Mouse (Mus musculus) MEL (cell line): ENCODE results near the gene Auts2. TPM values are rescaled to one million over a fixed set of nuclear protein-coding genes. Genes with fewer than 3 reads are reported as not detected.

ENCODE experiments used
- DNase-seq: peaks from one replicate; pipeline ENCODE4 v3.0.0; 2011; ENCODE audit warnings: low read depth, low spot score
- H3K27ac ChIP-seq: 2 replicates; pipeline ENCODE4 v1.5.1; 2012; ENCODE audit warnings: low read depth, mild to moderate bottlenecking, control low read depth, low read length, moderate library complexity; ENCODE audit not compliant: control insufficient read depth
- H3K27me3 ChIP-seq, 2 experiments: fragments of 150-350 bp in 1 of 2; sonication (generic) in 1 of 2; 2 replicates each; pipeline ENCODE4 v1.6.1; 2012; ENCODE audit warnings: low read length in 2 of 2, mild to moderate bottlenecking in 2 of 2, improper control_type of control experiment in 1 of 2, moderate library complexity in 1 of 2; ENCODE audit not compliant: insufficient read depth in 2 of 2, control insufficient read depth in 1 of 2
- H3K36me3 ChIP-seq, 2 experiments: 2 replicates each; pipeline ENCODE4 v1.6.1; 2012 to 2014; ENCODE audit warnings: low read length in 2 of 2, improper control_type of control experiment in 1 of 2, inconsistent platforms in 1 of 2, mild to moderate bottlenecking in 1 of 2; ENCODE audit not compliant: insufficient read depth in 2 of 2, control insufficient read depth in 1 of 2
- H3K4me1 ChIP-seq, 2 experiments: fragments of 150-350 bp in 1 of 2; sonication (generic) in 1 of 2; 2 replicates each; pipeline ENCODE4 v1.6.1; 2012; ENCODE audit warnings: low read length in 2 of 2, improper control_type of control experiment in 1 of 2, mild to moderate bottlenecking in 1 of 2; ENCODE audit not compliant: insufficient read depth in 2 of 2, control insufficient read depth in 1 of 2
- H3K4me3 ChIP-seq, 2 experiments: fragments of 150-350 bp in 1 of 2; sonication (generic) in 1 of 2; 2 replicates each; pipeline ENCODE4 v1.5.1; 2012; ENCODE audit warnings: low read depth in 2 of 2, low read length in 2 of 2, mild to moderate bottlenecking in 2 of 2, moderate library complexity in 2 of 2, control low read depth in 1 of 2, improper control_type of control experiment in 1 of 2; ENCODE audit not compliant: control insufficient read depth in 1 of 2, insufficient read depth in 1 of 2
- H3K79me2 ChIP-seq: 2 replicates; pipeline ENCODE4 v1.6.1; 2012; ENCODE audit warnings: mild to moderate bottlenecking, low read length, moderate library complexity; ENCODE audit not compliant: control insufficient read depth, poor library complexity, insufficient read depth
- H3K9ac ChIP-seq: 2 replicates; pipeline ENCODE4 v1.6.1; 2012; ENCODE audit warnings: low read depth, mild to moderate bottlenecking, control low read depth, low read length, moderate library complexity; ENCODE audit not compliant: control insufficient read depth, poor library complexity, severe bottlenecking
- H3K9me3 ChIP-seq: fragments of 150-350 bp; sonication (generic); replicated peaks from 2 replicates; pipeline ENCODE4 v1.6.1; 2012; ENCODE audit warnings: mild to moderate bottlenecking, low read length, improper control_type of control experiment, moderate library complexity; ENCODE audit not compliant: insufficient read depth
- BHLHE40 ChIP-seq: IDR thresholded peaks from 2 replicates; pipeline ENCODE4 v1.6.1; 2012; ENCODE audit warnings: low read depth, mild to moderate bottlenecking, inconsistent platforms, low read length, improper control_type of control experiment, borderline replicate concordance
- CHD1 ChIP-seq: IDR thresholded peaks from 2 replicates; pipeline ENCODE4 v1.6.1; 2012; ENCODE audit warnings: low read depth, mild to moderate bottlenecking, inconsistent platforms, low read length, improper control_type of control experiment
- CTCF ChIP-seq, 3 experiments: IDR thresholded peaks in 2 of 3; conservative IDR thresholded peaks in 1 of 3; 2 replicates each; pipeline ENCODE4 v1.5.1; 2011 to 2012; ENCODE audit warnings: low read length in 3 of 3, low read depth in 2 of 3, mild to moderate bottlenecking in 2 of 3, improper control_type of control experiment in 1 of 3, inconsistent platforms in 1 of 3, mixed read lengths in 1 of 3, moderate library complexity in 1 of 3; ENCODE audit not compliant: control insufficient read depth in 1 of 3, insufficient read depth in 1 of 3, poor library complexity in 1 of 3, severe bottlenecking in 1 of 3
- EP300 ChIP-seq, 2 experiments: IDR thresholded peaks; 2 replicates each; pipeline ENCODE4 v1.6.1; 2011; ENCODE audit warnings: improper control_type of control experiment in 2 of 2, low read length in 2 of 2, low read depth in 1 of 2, mild to moderate bottlenecking in 1 of 2
- ETS1 ChIP-seq: IDR thresholded peaks from 2 replicates; pipeline ENCODE4 v1.6.1; 2012; ENCODE audit warnings: low read depth, mild to moderate bottlenecking, inconsistent platforms, low read length, improper control_type of control experiment, moderate library complexity
- KAT2A ChIP-seq: conservative IDR thresholded peaks from 2 replicates; pipeline ENCODE4 v1.6.1; 2012; ENCODE audit warnings: low read depth, low read length, improper control_type of control experiment, inconsistent platforms
- MEF2A ChIP-seq: IDR thresholded peaks from 2 replicates; pipeline ENCODE4 v1.6.1; 2014; ENCODE audit warnings: low read depth, mild to moderate bottlenecking, inconsistent platforms, low read length, improper control_type of control experiment; ENCODE audit not compliant: poor library complexity, insufficient replicate concordance, severe bottlenecking; ENCODE audit errors: extremely low read depth
- MXI1 ChIP-seq: IDR thresholded peaks from 2 replicates; pipeline ENCODE4 v1.6.1; 2011; ENCODE audit warnings: mild to moderate bottlenecking, low read depth, low read length, improper control_type of control experiment
- NELFE ChIP-seq: IDR thresholded peaks from 2 replicates; pipeline ENCODE4 v1.6.1; 2011; ENCODE audit warnings: low read depth, low read length, improper control_type of control experiment
- RCOR1 ChIP-seq: IDR thresholded peaks from 2 replicates; pipeline ENCODE4 v1.6.1; 2012; ENCODE audit warnings: low read depth, mild to moderate bottlenecking, inconsistent platforms, low read length, improper control_type of control experiment
- SIN3A ChIP-seq: IDR thresholded peaks from 2 replicates; pipeline ENCODE4 v1.6.1; 2012; ENCODE audit warnings: low read length, improper control_type of control experiment, inconsistent platforms
- USF1 ChIP-seq: IDR thresholded peaks from 2 replicates; pipeline ENCODE4 v1.6.1; 2014; ENCODE audit warnings: low read depth, mild to moderate bottlenecking, inconsistent platforms, low read length, improper control_type of control experiment, moderate library complexity
- USF2 ChIP-seq, 2 experiments: IDR thresholded peaks; 2 replicates each; pipeline ENCODE4 v1.6.1; 2011 to 2012; ENCODE audit warnings: improper control_type of control experiment in 2 of 2, low read length in 2 of 2, borderline replicate concordance in 1 of 2, inconsistent platforms in 1 of 2, low read depth in 1 of 2, mild to moderate bottlenecking in 1 of 2; ENCODE audit not compliant: insufficient read depth in 1 of 2
- ZC3H11A ChIP-seq: IDR thresholded peaks from 2 replicates; pipeline ENCODE4 v1.6.1; 2012; ENCODE audit warnings: low read depth, mild to moderate bottlenecking, inconsistent platforms, low read length, improper control_type of control experiment
- polyA plus RNA-seq, 2 experiments: library from polyadenylated mRNA; stranded (reverse) in 1 of 2; unstranded in 1 of 2; fragments of >175 nt in 1 of 2; fragments of >200 nt in 1 of 2; gene quantifications; 2 replicates each; pipeline versions ENCODE4 v1.2.1 to v1.2.4; 2012; ENCODE audit warnings: low replicate concordance in 2 of 2, low read depth in 1 of 2; ENCODE audit not compliant: insufficient read length in 2 of 2, insufficient read depth in 1 of 2, missing spikeins in 1 of 2
- total RNA-seq: library from RNA; depleted of rRNA; stranded (reverse); fragments of 300-350 nt; gene quantifications from 2 replicates; pipeline ENCODE4 v1.2.3, GENCODE M21; 2012

The Auts2 gene
- total and polyA plus RNA-seq, 3 experiments: not detected

DNA sequence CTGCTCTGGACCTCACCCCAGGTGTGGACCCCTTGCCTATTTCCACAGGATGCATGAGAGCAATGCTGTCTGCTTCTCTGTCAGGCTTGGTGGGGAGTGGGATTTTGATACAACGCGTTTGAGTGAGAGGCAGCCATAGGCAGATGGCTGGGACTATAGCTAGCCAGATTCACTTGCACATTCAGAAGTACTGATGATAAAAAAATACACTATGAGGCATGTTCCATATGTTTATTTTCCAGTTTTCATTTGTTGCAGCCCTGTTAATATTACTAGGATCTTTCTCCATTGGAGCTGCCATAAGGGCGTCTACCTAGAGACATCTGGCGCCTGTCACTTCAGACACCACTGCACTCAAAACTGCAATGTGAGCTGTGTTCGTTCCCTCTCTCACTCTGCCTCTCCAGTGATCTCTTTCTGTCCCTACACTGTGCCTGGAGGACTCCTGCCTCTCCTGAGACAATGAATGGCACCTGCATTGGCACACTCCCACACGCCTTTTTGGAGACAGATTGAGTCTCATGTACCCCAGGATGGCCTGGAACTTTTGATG is 840.2 kb downstream of the Auts2 start:
- no peak for TF ChIP-seq MEF2A
- no peak for TF ChIP-seq EP300 (IDR thresholded peaks at IDR 0.05; ENCODE audit: low read depth in 1 of 2, low read length in 2 of 2)
- TF ChIP-seq CHD1: no peak
- TF ChIP-seq ETS1: no peak
- TF ChIP-seq KAT2A: no peak
- H3K9ac ChIP-seq: no peak overlapping the region
- H3K79me2 ChIP-seq: no peaks in the 10 kb centered on the region
- H3K27me3 ChIP-seq: no peaks in the 10 kb centered on the region
- H3K9me3 ChIP-seq: no peaks in the 10 kb centered on the region
- H3K4me1 ChIP-seq: no peaks in the 10 kb centered on the region
- no peaks in the 10 kb centered on the region for H3K36me3 ChIP-seq
- no peak overlapping the region for H3K27ac ChIP-seq
- no peak for DNase-seq
- no peak overlapping the region for H3K4me3 ChIP-seq

DNA sequence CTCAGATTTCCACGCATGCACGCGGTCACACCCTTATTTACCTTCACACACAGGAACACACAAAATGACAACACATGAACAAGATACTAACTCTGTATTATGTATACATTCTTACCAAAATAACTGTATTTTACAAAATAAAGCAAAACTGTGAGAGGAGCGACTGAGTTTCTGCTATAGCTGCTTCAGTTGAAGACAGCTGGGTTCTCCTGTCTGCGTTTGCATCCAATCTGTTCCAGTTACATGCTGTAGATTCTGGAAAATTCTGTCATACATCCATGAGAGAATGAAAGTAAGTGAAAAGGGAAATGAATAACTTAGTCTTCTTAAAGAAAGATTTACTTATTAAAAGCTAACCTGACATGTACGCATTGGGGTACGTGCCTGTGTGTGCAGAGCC is 844.2 kb downstream of the Auts2 start:
- Histone ChIP-seq H3K9me3 (no peaks in the 10 kb centered on the region), H3K4me1 (no peaks in the 10 kb centered on the region)

DNA sequence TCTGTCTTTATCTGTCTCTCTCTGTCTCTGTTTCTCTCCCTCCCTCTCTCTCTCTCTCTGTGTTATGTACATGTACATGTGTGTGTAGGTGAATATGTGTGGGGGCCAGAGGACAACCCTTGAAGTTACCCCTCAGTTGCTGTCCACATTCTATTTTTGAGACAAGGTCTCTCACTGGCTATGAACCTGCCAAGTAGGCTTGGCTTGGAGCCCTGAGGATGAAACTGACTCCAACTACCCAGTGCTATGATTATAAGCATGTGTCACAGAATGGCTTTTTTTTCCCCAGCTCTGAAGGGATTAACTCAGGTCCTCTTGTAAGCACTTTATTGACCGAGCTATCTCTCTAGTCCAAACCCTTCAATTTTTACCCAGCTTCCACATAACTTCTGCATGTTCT is 852.4 kb downstream of the Auts2 start:
- H3K36me3 ChIP-seq: no peaks in the 10 kb centered on the region
- no peak for TF ChIP-seq MXI1
- TF ChIP-seq, all 39 proteins: peak for 0
- no peak for DNase-seq
- no peaks in the 10 kb centered on the region for H3K9me3 ChIP-seq
- no peaks in the 10 kb centered on the region for H3K27me3 ChIP-seq
- H3K4me3 ChIP-seq: no peak overlapping the region
- H3K27ac ChIP-seq: no peak overlapping the region
- H3K9ac ChIP-seq: no peak overlapping the region
- H3K79me2 ChIP-seq: no peaks in the 10 kb centered on the region
- H3K4me1 ChIP-seq: no peaks in the 10 kb centered on the region

More for the DNA sequence above, 844.2 kb downstream of the Auts2 start:
- no peaks in the 10 kb centered on the region for H3K36me3 ChIP-seq
- H3K9ac ChIP-seq: no peak overlapping the region
- H3K27me3 ChIP-seq: no peaks in the 10 kb centered on the region
- DNase-seq: no peak
- H3K79me2 ChIP-seq: no peaks in the 10 kb centered on the region
- H3K4me3 ChIP-seq: no peak overlapping the region
- no peak overlapping the region for H3K27ac ChIP-seq
- TF ChIP-seq SIN3A (no peak), BHLHE40 (no peak), MEF2A (no peak), KAT2A (no peak), RCOR1 (no peak), CTCF (IDR thresholded peaks at IDR 0.05 in 2 of 3, conservative IDR thresholded peaks at IDR 0.05 in 1 of 3; ENCODE audit: control insufficient read depth in 1 of 3, insufficient read depth in 1 of 3, low read depth in 2 of 3, low read length in 3 of 3, poor library complexity in 1 of 3, severe bottlenecking in 1 of 3) (no peak), USF1 (no peak), ZC3H11A (no peak), USF2 (IDR thresholded peaks at IDR 0.05; ENCODE audit: borderline replicate concordance in 1 of 2, insufficient read depth in 1 of 2, low read depth in 1 of 2, low read length in 2 of 2) (no peak), NELFE (no peak)
